Mouse (Mus musculus) limb, embryonic 11.5 days (tissue): ENCODE data around the gene Katnb1. TPM values are rescaled to one million over a fixed set of nuclear protein-coding genes. Genes with fewer than 3 reads are reported as not detected.

Experiments used
- ATAC-seq: fragments of 200-750 bp; cut with Nextera tagmentation; 2 replicates; pipeline ENCODE4 v1.8.0; 2017; ENCODE audit warnings: low read depth; ENCODE audit not compliant: insufficient number of reproducible peaks, low FRiP score, low TSS enrichment
- DNase-seq: peaks from one replicate; pipeline ENCODE4 v3.0.0-alpha.2; 2015; ENCODE audit warnings: low spot score
- H3K27ac ChIP-seq: fragments of 300-500 bp; sonication (generic); replicated peaks from 2 replicates; pipeline ENCODE4 v1.5.1; 2014; ENCODE audit warnings: low read depth, mild to moderate bottlenecking, low read length
- H3K27me3 ChIP-seq: fragments of 300-500 bp; sonication (generic); 2 replicates; pipeline ENCODE4 v1.6.1; 2014; ENCODE audit warnings: mild to moderate bottlenecking, low read length, mixed read lengths; ENCODE audit not compliant: control insufficient read depth, insufficient read depth
- H3K36me3 ChIP-seq: fragments of 300-500 bp; sonication (generic); 2 replicates; pipeline ENCODE4 v1.6.1; 2014; ENCODE audit warnings: mild to moderate bottlenecking, low read length, moderate library complexity, mixed read lengths; ENCODE audit not compliant: control insufficient read depth, insufficient read depth
- H3K4me1 ChIP-seq: fragments of 300-500 bp; sonication (generic); 2 replicates; pipeline ENCODE4 v1.6.1; 2014; ENCODE audit warnings: low read length, mixed read lengths; ENCODE audit not compliant: control insufficient read depth, insufficient read depth
- H3K4me2 ChIP-seq: fragments of 300-500 bp; sonication (generic); 2 replicates; pipeline ENCODE4 v1.6.1; 2014; ENCODE audit warnings: low read depth, mild to moderate bottlenecking, moderate library complexity; ENCODE audit not compliant: severe bottlenecking
- H3K4me3 ChIP-seq: fragments of 300-500 bp; sonication (generic); 2 replicates; pipeline ENCODE4 v1.5.1; 2014; ENCODE audit warnings: low read depth, low read length
- H3K9ac ChIP-seq: fragments of 300-500 bp; sonication (generic); 2 replicates; pipeline ENCODE4 v1.6.1; 2014; ENCODE audit warnings: mild to moderate bottlenecking, low read length
- H3K9me3 ChIP-seq: fragments of 300-500 bp; sonication (generic); 2 replicates; pipeline ENCODE4 v1.6.1; 2016; ENCODE audit warnings: low read length; ENCODE audit not compliant: control insufficient read depth
- WGBS: fragments of 180-500 bp; shearing (Covaris S2); extraction: QIAGEN DNeasy Blood & Tissue Kit; methylation state at CpG from one replicate; pipeline ENCODE4 v1.1.7; 2014; 5-methylcytosine and 5-hydroxymethylcytosine counted together
- polyA plus RNA-seq: library from polyadenylated mRNA; unstranded; fragments of >200 nt; fragmentation: Nextera tagmentation; extraction: Ambion mirVana; gene quantifications from 2 replicates; pipeline ENCODE4 v1.2.1, GENCODE M21; 2014

The Katnb1 gene
- polyA plus RNA-seq, result 23.6 and 31.7 TPM in 2 replicates

DNA sequence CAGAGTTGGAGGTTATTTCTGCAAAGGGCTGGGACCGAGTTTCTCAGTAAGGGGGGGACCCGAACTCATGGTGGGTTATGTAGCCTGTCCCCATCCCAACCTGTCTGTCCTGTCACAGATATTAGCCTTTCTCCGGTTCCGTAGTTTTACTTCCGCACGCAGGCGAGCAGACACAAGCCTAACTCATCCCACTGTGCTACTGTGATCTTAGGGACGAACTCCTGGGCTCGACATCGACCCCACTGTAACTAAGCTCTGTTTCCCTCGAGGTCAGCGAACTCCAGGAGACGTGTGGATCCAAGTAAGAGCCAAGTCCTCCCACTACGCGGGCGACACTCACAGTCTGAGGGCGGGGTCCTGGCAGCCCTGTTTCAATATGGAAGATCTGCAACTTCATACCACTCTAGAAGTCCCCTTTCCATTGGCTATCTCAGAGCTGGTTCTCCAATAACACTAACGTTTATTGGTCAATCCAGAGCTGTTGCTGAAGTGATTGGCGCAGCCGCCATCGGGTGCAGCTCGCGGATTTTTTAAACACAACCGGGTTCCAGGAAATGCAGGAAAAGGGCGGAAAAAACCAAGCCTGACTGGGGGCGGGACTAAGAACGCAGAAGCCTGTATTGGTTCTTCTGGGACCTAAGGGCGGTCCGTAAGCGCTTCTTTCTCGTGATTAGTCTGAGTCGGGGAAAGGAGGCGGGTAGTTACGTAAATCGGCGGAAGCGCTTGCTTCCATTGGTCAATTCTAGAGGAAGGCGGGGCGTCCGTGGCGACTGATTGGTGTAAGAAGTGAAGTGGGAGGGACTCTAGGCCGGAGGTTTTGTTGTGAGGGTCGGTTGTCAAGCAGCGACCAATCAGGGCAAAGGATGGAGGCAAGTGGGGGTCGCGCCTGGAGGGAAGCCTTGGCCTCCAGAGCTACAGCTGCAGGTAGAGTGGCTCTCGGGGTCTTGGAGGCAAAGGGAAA is at the start of gene Katnb1:
Gene Katnb1 (plus strand): TSS at position 806 of the 961 bp plus-strand sequence.
- Histone ChIP-seq H3K4me1 (peaks cover 7% of the 10 kb centered on the region; the same call in 1 of the 2 replicates), H3K36me3 (no peaks in the 10 kb centered on the region), H3K27me3 (no peaks in the 10 kb centered on the region), H3K27ac (peak within 1 kb of the TSS; percentile 65; the same call in 1 of the 2 replicates), H3K9ac (peak within 1 kb of the TSS; percentile 81), H3K4me2 (peak within 1 kb of the TSS; percentile 88), H3K9me3 (no peaks in the 10 kb centered on the region), H3K4me3 (peak within 1 kb of the TSS; percentile 78)
- ATAC-seq, result peak; percentile 98
- under 1% methylated on average over 47 of the region's 47 CpGs for WGBS
- peak; percentile 98 for DNase-seq

DNA sequence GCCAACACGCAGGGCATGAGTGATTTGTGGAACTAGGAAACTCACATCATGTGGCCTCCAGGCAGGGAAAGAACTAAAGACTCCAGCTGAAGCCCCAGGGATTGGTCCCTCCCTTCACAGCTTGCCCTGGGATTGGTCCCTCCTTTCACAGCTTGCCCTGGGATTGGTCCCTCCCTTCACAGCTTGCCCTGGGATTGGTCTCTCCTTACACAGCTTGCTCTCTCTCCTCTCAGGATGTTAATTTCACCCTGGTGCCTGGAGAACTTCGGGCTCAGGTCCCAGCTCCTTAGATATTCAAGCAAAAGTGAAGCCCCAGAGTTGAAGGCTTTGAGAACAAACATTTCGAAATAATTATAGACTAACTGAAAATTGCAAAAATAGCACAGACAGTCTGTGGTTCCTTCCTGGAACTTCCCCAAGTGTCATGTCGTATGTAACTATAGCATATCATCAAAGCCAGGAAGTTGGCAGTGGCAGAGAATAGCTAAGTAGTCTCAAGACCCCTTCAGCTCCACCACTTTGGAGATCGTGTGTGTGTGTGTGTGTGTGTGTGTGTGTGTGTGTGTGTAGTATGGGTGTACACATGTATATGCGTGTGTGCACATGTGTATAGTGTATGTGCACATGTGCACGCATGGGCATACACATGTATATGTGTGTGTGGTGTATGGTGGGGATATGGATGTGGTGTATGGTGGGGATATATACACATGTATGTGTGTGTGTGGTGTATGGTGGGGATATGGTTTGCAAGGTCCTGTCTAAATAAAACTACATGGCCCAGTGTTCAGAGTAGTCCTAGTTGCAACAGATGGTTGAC is 43.7 kb upstream of the Katnb1 start:
- Histone ChIP-seq H3K36me3 (no peaks in the 10 kb centered on the region), H3K4me2 (no peak overlapping the region), H3K9me3 (no peaks in the 10 kb centered on the region), H3K27me3 (no peaks in the 10 kb centered on the region), H3K27ac (no peak overlapping the region), H3K4me1 (no peaks in the 10 kb centered on the region), H3K4me3 (no peak overlapping the region), H3K9ac (no peak overlapping the region)
- WGBS, result 67% methylated on average over 7 of the region's 7 CpGs
- peak; percentile 47 for DNase-seq
- peak; percentile 65; the same call in 1 of the 2 replicates for ATAC-seq

DNA sequence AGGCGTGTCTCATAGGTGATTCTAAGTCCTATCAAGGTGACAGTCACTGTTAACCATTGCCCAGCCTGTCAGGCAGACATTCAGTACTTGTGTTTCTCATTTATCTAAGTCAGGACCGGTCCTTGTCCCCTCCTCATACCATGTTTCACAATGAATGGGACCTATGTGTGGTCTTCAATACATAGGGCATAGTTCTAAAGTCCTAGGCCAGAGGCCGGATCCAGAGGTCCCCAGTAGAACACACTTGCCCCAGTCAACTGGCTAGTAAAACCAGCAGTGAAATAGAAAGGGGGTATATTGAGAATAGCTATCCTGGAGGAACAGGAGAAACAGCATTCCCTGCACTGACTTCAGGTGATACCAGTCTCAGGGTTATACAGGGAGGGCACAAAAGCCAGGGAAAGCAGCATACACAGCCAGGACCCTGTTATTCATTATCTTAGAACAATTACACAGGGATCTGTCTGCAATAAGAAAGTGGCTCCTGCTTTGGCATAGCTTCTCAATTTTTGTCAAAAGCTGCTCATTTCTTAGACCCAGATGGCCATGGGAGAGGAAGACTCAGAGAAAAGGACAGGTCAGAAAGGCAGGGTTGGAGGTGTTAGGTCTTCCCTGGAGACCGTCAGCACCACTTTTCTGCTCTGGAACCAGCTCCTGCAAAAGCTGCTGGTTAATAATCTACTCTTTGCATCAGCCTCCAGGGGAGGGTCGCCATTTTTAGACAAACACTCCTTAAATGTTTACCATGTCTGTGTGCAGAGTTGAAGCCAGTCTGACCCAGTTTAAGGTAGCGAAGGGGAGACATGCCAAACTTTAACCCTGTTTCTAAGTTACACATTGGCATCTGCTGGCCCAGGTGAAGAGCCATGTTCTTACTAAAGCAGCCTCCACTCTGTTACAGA is 38.9 kb upstream of the Katnb1 start:
- H3K9me3 ChIP-seq, result no peaks in the 10 kb centered on the region
- H3K9ac ChIP-seq, result no peak overlapping the region
- H3K4me3 ChIP-seq, result no peak overlapping the region
- H3K4me2 ChIP-seq, result no peak overlapping the region
- ATAC-seq (no peak), DNase-seq (no peak)
- WGBS, result 73% methylated on average over 6 of the region's 6 CpGs
- H3K27me3 ChIP-seq, result no peaks in the 10 kb centered on the region
- H3K36me3 ChIP-seq, result no peaks in the 10 kb centered on the region
- H3K4me1 ChIP-seq, result no peaks in the 10 kb centered on the region
- no peak overlapping the region for H3K27ac ChIP-seq

GRCm38 (mm10) chr8:95044811-95045210 is 36.2 kb upstream of the Katnb1 start:
- H3K9ac ChIP-seq, result no peak overlapping the region
- H3K4me2 ChIP-seq, result no peak overlapping the region
- 67% methylated on average over 4 of the region's 4 CpGs for WGBS
- H3K36me3 ChIP-seq, result no peaks in the 10 kb centered on the region
- H3K9me3 ChIP-seq, result no peaks in the 10 kb centered on the region
- no peak overlapping the region for H3K27ac ChIP-seq
- H3K27me3 ChIP-seq, result no peaks in the 10 kb centered on the region
- ATAC-seq (no peak), DNase-seq (no peak)
- no peak overlapping the region for H3K4me3 ChIP-seq
- no peaks in the 10 kb centered on the region for H3K4me1 ChIP-seq

- 84% methylated on average over 3 of the region's 3 CpGs for WGBS
- H3K4me1 ChIP-seq, result no peaks in the 10 kb centered on the region
- H3K9ac ChIP-seq, result no peak overlapping the region
- H3K4me2 ChIP-seq, result no peak overlapping the region
- H3K27ac ChIP-seq, result no peak overlapping the region
- ATAC-seq, result no peak
- no peaks in the 10 kb centered on the region for H3K36me3 ChIP-seq
- H3K27me3 ChIP-seq, result no peaks in the 10 kb centered on the region
- no peak for DNase-seq
- no peak overlapping the region for H3K4me3 ChIP-seq
- H3K9me3 ChIP-seq, result no peaks in the 10 kb centered on the region
Observed at GRCm38 (mm10) chr8:95046982-95047381, 34.0 kb upstream of the Katnb1 start.

DNA sequence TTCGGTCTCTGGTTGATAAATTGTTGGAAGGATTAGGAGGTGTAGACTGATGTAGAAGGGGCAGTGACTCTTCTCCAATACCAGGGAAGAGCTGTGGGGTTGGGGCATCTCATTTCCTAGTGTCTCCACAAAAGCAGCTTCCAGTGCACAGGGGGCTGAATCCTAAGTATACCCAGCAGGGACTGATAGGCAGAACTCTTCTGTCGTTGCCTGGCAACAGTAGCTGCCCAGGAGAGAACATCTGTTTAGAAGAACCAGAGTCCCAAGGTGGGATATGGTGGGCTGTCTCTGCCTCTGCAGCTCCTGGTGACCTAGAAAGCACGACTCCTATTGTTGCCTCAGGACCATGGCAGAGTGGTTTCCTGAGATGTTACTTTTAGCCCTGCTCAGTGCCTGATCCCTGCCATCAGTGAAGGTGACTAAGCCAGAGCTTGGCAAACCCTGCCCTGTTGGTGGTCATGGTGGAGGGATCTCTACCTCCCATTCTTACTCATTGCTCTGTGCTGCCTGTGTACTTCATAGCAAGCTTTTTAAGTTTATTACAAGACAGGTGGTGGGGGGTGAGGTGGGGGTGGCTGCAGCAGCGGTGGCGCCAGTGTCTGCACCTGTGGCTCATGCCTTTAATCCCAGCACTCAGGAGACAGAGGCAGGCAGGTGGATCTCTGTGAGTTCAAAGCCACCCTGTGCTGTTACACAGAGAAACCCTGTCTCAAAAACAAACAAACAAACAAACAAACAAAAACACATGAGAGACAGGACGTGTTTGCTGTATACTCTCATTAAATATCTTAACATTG is 32.9 kb upstream of the Katnb1 start:
- Histone ChIP-seq H3K27me3 (no peaks in the 10 kb centered on the region), H3K9me3 (no peaks in the 10 kb centered on the region), H3K27ac (no peak overlapping the region), H3K4me2 (no peak overlapping the region), H3K36me3 (no peaks in the 10 kb centered on the region), H3K9ac (no peak overlapping the region), H3K4me3 (no peak overlapping the region), H3K4me1 (no peaks in the 10 kb centered on the region)
- 64% methylated on average over 6 of the region's 6 CpGs for WGBS
- no peak for ATAC-seq
- DNase-seq, result no peak

DNA sequence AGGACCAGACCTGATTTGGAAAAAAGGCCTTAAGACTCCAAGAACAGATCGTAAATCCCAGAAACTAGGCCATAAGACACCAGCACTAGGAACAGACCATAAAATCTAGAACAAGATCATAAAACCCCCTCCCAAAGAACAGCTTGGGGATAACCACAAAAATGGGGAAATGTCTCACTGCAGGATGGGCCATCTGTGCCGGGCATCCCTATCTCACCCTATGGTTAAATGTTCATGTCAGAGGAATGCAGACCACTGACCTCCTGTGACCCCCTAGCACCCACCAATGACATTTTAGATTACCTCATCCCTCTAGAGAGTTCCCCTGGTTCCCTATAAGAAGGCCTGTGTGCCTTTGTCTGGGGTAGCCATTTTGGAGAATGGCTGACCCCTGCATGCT is 31.4 kb upstream of the Katnb1 start:
- Histone ChIP-seq H3K9me3 (no peaks in the 10 kb centered on the region), H3K9ac (no peak overlapping the region), H3K27ac (no peak overlapping the region), H3K4me1 (no peaks in the 10 kb centered on the region), H3K36me3 (no peaks in the 10 kb centered on the region), H3K27me3 (no peaks in the 10 kb centered on the region), H3K4me3 (no peak overlapping the region), H3K4me2 (no peak overlapping the region)
- WGBS, result 31% methylated on average over 2 of the region's 2 CpGs
- ATAC-seq (no peak), DNase-seq (no peak)
